Mouse (Mus musculus) gonadal fat pad, adult 2 months (tissue): ENCODE measurements around the gene Tbk1. TPM values are rescaled to one million over a fixed set of nuclear protein-coding genes. Genes with fewer than 3 reads are reported as not detected.

Source experiments
- DNase-seq: peaks from one replicate; pipeline ENCODE4 v3.0.0-alpha.2; 2012; ENCODE audit warnings: low read depth
- polyA plus RNA-seq: library from polyadenylated mRNA; depleted of rRNA; stranded (reverse); fragments of >200 nt; gene quantifications from 2 replicates; pipeline ENCODE4 v1.2.3, GENCODE M21; 2012

Tbk1 gene
- polyA plus RNA-seq, 1 experiment: 15.1 TPM

GRCm38 (mm10) chr10:121591106-121591505 is 4.5 kb upstream of the Tbk1 start:
- DNase-seq: no peak

GRCm38 (mm10) chr10:121587371-121587840 is 819 bp upstream of the Tbk1 start:
- DNase-seq: no peak

- peak; percentile 45 for DNase-seq
These were observed 570 bp downstream of the Tbk1 start for GRCm38 (mm10) chr10:121585791-121586642.

- no peak for DNase-seq
These were observed 1.4 kb downstream of the Tbk1 start for GRCm38 (mm10) chr10:121585056-121585790.

- DNase-seq: no peak
These were observed 2.6 kb downstream of the Tbk1 start for GRCm38 (mm10) chr10:121584033-121584432.

GRCm38 (mm10) chr10:121583016-121583415 is 3.6 kb downstream of the Tbk1 start:
- no peak for DNase-seq

- no peak for DNase-seq
These were observed 4.3 kb downstream of the Tbk1 start for GRCm38 (mm10) chr10:121582287-121582686.

GRCm38 (mm10) chr10:121581405-121581804 is 5.2 kb downstream of the Tbk1 start:
- DNase-seq: no peak

- DNase-seq: no peak
These were observed 6.2 kb downstream of the Tbk1 start for GRCm38 (mm10) chr10:121580381-121580780.

- DNase-seq: no peak
These were observed 10.2 kb downstream of the Tbk1 start for GRCm38 (mm10) chr10:121576372-121576771.

GRCm38 (mm10) chr10:121571511-121572147 is 15.0 kb downstream of the Tbk1 start:
- no peak for DNase-seq

GRCm38 (mm10) chr10:121571031-121571430 is 15.6 kb downstream of the Tbk1 start:
- DNase-seq: no peak

- DNase-seq: no peak
These were observed 16.8 kb downstream of the Tbk1 start for GRCm38 (mm10) chr10:121569796-121570195.

- DNase-seq: no peak
These were observed 17.5 kb downstream of the Tbk1 start for GRCm38 (mm10) chr10:121569001-121569589.

GRCm38 (mm10) chr10:121568534-121568933 is 18.1 kb downstream of the Tbk1 start:
- no peak for DNase-seq

GRCm38 (mm10) chr10:121568026-121568425 is 18.6 kb downstream of the Tbk1 start:
- DNase-seq: no peak

- DNase-seq: no peak
These were observed 22.1 kb downstream of the Tbk1 start for GRCm38 (mm10) chr10:121564447-121564846.

GRCm38 (mm10) chr10:121558231-121558630 is 28.4 kb downstream of the Tbk1 start:
- DNase-seq: no peak

- no peak for DNase-seq
These were observed 30.3 kb downstream of the Tbk1 start for GRCm38 (mm10) chr10:121556263-121556662.

GRCm38 (mm10) chr10:121550334-121550733 is 36.3 kb downstream of the Tbk1 start:
- DNase-seq: no peak

- DNase-seq: no peak
These were observed 36.9 kb downstream of the Tbk1 start for GRCm38 (mm10) chr10:121549670-121550069.

- no peak for DNase-seq
These were observed 39.4 kb downstream of the Tbk1 start for GRCm38 (mm10) chr10:121547162-121547561.
